Mouse (Mus musculus) forebrain, embryonic 12.5 days (tissue): ENCODE results near the gene Bmp10. TPM values are rescaled to one million over a fixed set of nuclear protein-coding genes. Genes with fewer than 3 reads are reported as not detected.

Source experiments
- ATAC-seq: fragments of 200-750 bp; cut with Nextera tagmentation; 2 replicates; pipeline ENCODE4 v1.8.0; 2017; ENCODE audit warnings: moderate TSS enrichment; ENCODE audit not compliant: low FRiP score
- H3K27ac ChIP-seq: fragments of 300-500 bp; sonication (generic); 2 replicates; pipeline ENCODE4 v1.5.1; 2016; ENCODE audit warnings: mild to moderate bottlenecking
- H3K27me3 ChIP-seq: fragments of 300-500 bp; sonication (generic); 2 replicates; pipeline ENCODE4 v1.6.1; 2016; ENCODE audit warnings: mild to moderate bottlenecking
- H3K36me3 ChIP-seq: fragments of 300-500 bp; sonication (generic); replicated peaks from 2 replicates; pipeline ENCODE4 v1.6.1; 2016; ENCODE audit warnings: mild to moderate bottlenecking
- H3K4me1 ChIP-seq: fragments of 300-500 bp; sonication (generic); 2 replicates; pipeline ENCODE4 v1.6.1; 2016
- H3K4me2 ChIP-seq: fragments of 300-500 bp; sonication (generic); 2 replicates; pipeline ENCODE4 v1.6.1; 2016; ENCODE audit warnings: mild to moderate bottlenecking, moderate library complexity
- H3K4me3 ChIP-seq: fragments of 300-500 bp; sonication (generic); replicated peaks from 2 replicates; pipeline ENCODE4 v1.5.1; 2016; ENCODE audit warnings: mild to moderate bottlenecking
- H3K9ac ChIP-seq: fragments of 300-500 bp; sonication (generic); 2 replicates; pipeline ENCODE4 v1.6.1; 2016; ENCODE audit warnings: mild to moderate bottlenecking
- H3K9me3 ChIP-seq: fragments of 300-500 bp; sonication (generic); 2 replicates; pipeline ENCODE4 v1.6.1; 2016
- WGBS: fragments of 180-500 bp; shearing (Covaris S2); methylation state at CpG from one replicate; pipeline ENCODE4 v1.1.7; 2016; 5-methylcytosine and 5-hydroxymethylcytosine counted together
- polyA plus RNA-seq: library from polyadenylated mRNA; unstranded; fragments of >200 nt; fragmentation: Nextera tagmentation; extraction: Ambion mirVana; gene quantifications from 2 replicates; pipeline ENCODE4 v1.2.1, GENCODE M21; 2016

Bmp10 gene
- polyA plus RNA-seq: not detected in 2 replicates

- Histone ChIP-seq H3K27me3 (no peaks in the 10 kb centered on the region), H3K4me3 (no peak within 1 kb of the TSS), H3K4me1 (0 out of 2 replicates have a peak, but pooled peaks cover 7% of the 10 kb centered on the region), H3K27ac (no peak within 1 kb of the TSS), H3K4me2 (no peak within 1 kb of the TSS), H3K9me3 (no peaks in the 10 kb centered on the region), H3K9ac (no peak within 1 kb of the TSS), H3K36me3 (no peaks in the 10 kb centered on the region)
- WGBS: 74% methylated on average over 7 of the region's 7 CpGs
- ATAC-seq: no peak
Measured at GRCm38 (mm10) chr6:87428487-87429044, at the start of gene Bmp10. Gene Bmp10 (plus strand): TSS chr6:87428994.

GRCm38 (mm10) chr6:87383926-87384691, 44.7 kb upstream of the Bmp10 start:
- no peak overlapping the region for H3K27ac ChIP-seq
- H3K9ac ChIP-seq: no peak overlapping the region
- H3K9me3 ChIP-seq: no peaks in the 10 kb centered on the region
- peak overlapping the region; percentile 60 for H3K4me2 ChIP-seq
- H3K4me1 ChIP-seq: peaks cover 8% of the 10 kb centered on the region; the same call in 1 of the 2 replicates
- 8% methylated on average over 24 of the region's 24 CpGs for WGBS
- ATAC-seq: peak; percentile 39; the same call in 1 of the 2 replicates
- H3K4me3 ChIP-seq: peak overlapping the region; percentile 33
- H3K27me3 ChIP-seq: peaks cover 20% of the 10 kb centered on the region
- no peaks in the 10 kb centered on the region for H3K36me3 ChIP-seq

GRCm38 (mm10) chr6:87384761-87385160, 44.0 kb upstream of the Bmp10 start:
- no peak overlapping the region; the same call in 1 of the 2 replicates for H3K4me2 ChIP-seq
- no peak overlapping the region for H3K27ac ChIP-seq
- peaks cover 20% of the 10 kb centered on the region for H3K27me3 ChIP-seq
- no peaks in the 10 kb centered on the region for H3K9me3 ChIP-seq
- no peak overlapping the region for H3K9ac ChIP-seq
- no peak overlapping the region for H3K4me3 ChIP-seq
- ATAC-seq: no peak
- peaks cover 13% of the 10 kb centered on the region; the same call in 1 of the 2 replicates for H3K4me1 ChIP-seq
- H3K36me3 ChIP-seq: no peaks in the 10 kb centered on the region
- 57% methylated on average over 5 of the region's 6 CpGs for WGBS

GRCm38 (mm10) chr6:87386203-87386602, 42.6 kb upstream of the Bmp10 start:
- Histone ChIP-seq H3K27me3 (peaks cover 20% of the 10 kb centered on the region), H3K9me3 (no peaks in the 10 kb centered on the region), H3K27ac (no peak overlapping the region), H3K9ac (no peak overlapping the region), H3K36me3 (no peaks in the 10 kb centered on the region), H3K4me3 (no peak overlapping the region), H3K4me1 (peaks cover 13% of the 10 kb centered on the region; the same call in 1 of the 2 replicates), H3K4me2 (no peak overlapping the region)
- 16% methylated on average over 7 of the region's 7 CpGs for WGBS
- no peak for ATAC-seq

GRCm38 (mm10) chr6:87386681-87387080, 42.1 kb upstream of the Bmp10 start:
- H3K4me3 ChIP-seq: no peak overlapping the region
- no peak overlapping the region for H3K4me2 ChIP-seq
- H3K4me1 ChIP-seq: peaks cover 13% of the 10 kb centered on the region; the same call in 1 of the 2 replicates
- ATAC-seq: no peak
- H3K36me3 ChIP-seq: no peaks in the 10 kb centered on the region
- 85% methylated on average over 10 of the region's 10 CpGs for WGBS
- H3K27me3 ChIP-seq: peaks cover 20% of the 10 kb centered on the region
- H3K27ac ChIP-seq: no peak overlapping the region
- H3K9me3 ChIP-seq: no peaks in the 10 kb centered on the region
- no peak overlapping the region for H3K9ac ChIP-seq

GRCm38 (mm10) chr6:87388877-87389276, 39.9 kb upstream of the Bmp10 start, which contains the start of gene Gkn3:
Gene Gkn3 (minus strand): TSS chr6:87388935.
- Histone ChIP-seq H3K9me3 (no peaks in the 10 kb centered on the region), H3K4me2 (no peak within 1 kb of the TSS), H3K36me3 (no peaks in the 10 kb centered on the region), H3K4me3 (no peak within 1 kb of the TSS), H3K27ac (no peak within 1 kb of the TSS), H3K9ac (no peak within 1 kb of the TSS), H3K27me3 (peaks cover 8% of the 10 kb centered on the region; the same call in 1 of the 2 replicates), H3K4me1 (peaks cover 12% of the 10 kb centered on the region; the same call in 1 of the 2 replicates)
- no peak for ATAC-seq
- WGBS: 63% methylated on average over 7 of the region's 7 CpGs

DNA sequence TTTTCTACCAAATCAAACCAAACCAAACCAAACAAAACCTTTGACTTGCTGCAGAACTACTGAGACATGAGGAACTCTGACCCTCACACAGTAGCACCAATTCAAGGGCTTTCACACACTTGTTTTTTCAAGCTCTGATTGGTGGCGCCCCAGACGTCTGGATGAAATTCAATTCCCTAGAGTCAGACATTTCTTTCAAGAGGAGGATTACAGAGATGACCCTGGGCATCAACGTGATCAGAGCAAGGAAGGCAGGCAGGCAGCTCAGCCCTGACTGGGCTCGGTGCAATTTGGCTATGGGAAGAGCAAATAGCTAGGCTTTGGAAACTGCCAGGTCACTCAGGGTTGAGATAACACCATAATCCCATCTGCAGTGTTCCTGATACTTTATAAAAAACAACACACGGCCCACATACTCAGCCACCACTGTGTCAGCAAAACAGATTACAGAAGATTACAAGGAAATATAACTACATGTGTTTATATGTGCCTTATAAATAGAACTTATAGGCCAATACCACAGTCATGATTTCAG, 39.3 kb upstream of the Bmp10 start:
- no peak for ATAC-seq
- 45% methylated on average over 5 of the region's 5 CpGs for WGBS

GRCm38 (mm10) chr6:87393466-87394205, 35.2 kb upstream of the Bmp10 start:
- ATAC-seq: no peak
- Histone ChIP-seq H3K9ac (no peak overlapping the region), H3K4me3 (no peak overlapping the region), H3K27ac (no peak overlapping the region), H3K9me3 (no peaks in the 10 kb centered on the region), H3K27me3 (no peaks in the 10 kb centered on the region), H3K36me3 (no peaks in the 10 kb centered on the region), H3K4me1 (peaks cover 7% of the 10 kb centered on the region; the same call in 1 of the 2 replicates), H3K4me2 (no peak overlapping the region)
- WGBS: 76% methylated on average over 8 of the region's 8 CpGs

More for the DNA sequence above, 39.3 kb upstream of the Bmp10 start:
- H3K9me3 ChIP-seq: no peaks in the 10 kb centered on the region
- peaks cover 8% of the 10 kb centered on the region; the same call in 1 of the 2 replicates for H3K27me3 ChIP-seq
- no peak overlapping the region for H3K4me3 ChIP-seq
- H3K27ac ChIP-seq: no peak overlapping the region
- no peaks in the 10 kb centered on the region for H3K36me3 ChIP-seq
- H3K4me1 ChIP-seq: peaks cover 7% of the 10 kb centered on the region; the same call in 1 of the 2 replicates
- no peak overlapping the region for H3K9ac ChIP-seq
- no peak overlapping the region for H3K4me2 ChIP-seq

DNA sequence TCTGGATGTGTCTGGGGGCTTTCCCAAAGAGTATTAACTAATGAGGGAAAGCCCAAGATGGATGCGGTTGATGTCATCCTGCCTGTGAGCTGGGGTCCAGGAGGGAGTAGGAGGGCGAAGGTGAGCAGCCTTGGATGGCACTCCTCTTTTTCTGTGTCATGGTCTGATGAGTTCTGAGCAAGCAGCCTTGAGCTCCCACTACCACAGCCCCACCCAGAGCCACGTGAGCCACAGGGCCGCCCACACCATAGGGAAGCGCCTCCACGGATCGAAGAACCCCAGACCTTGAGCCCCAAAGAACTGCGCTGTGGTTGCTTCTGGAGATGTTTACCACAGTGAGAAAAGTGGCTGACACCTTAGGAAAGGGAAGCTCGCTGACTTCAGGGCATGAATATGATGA, 34.0 kb upstream of the Bmp10 start:
- Histone ChIP-seq H3K9me3 (no peaks in the 10 kb centered on the region), H3K4me3 (no peak overlapping the region), H3K4me2 (no peak overlapping the region), H3K27ac (no peak overlapping the region), H3K9ac (no peak overlapping the region), H3K27me3 (no peaks in the 10 kb centered on the region), H3K36me3 (no peaks in the 10 kb centered on the region), H3K4me1 (no peaks in the 10 kb centered on the region)
- no peak for ATAC-seq
- WGBS: 95% methylated on average over 9 of the region's 9 CpGs

GRCm38 (mm10) chr6:87399137-87399536, 29.7 kb upstream of the Bmp10 start:
- H3K9me3 ChIP-seq: no peaks in the 10 kb centered on the region
- WGBS: under 1% methylated on average over 5 of the region's 5 CpGs
- no peak overlapping the region for H3K4me3 ChIP-seq
- H3K27me3 ChIP-seq: 0 out of 2 replicates have a peak, but pooled peaks cover 5% of the 10 kb centered on the region
- no peak overlapping the region for H3K27ac ChIP-seq
- H3K9ac ChIP-seq: no peak overlapping the region
- ATAC-seq: 0 out of 2 replicates have a peak, but pooled peaks have one; percentile 23
- H3K36me3 ChIP-seq: no peaks in the 10 kb centered on the region
- H3K4me1 ChIP-seq: no peaks in the 10 kb centered on the region
- H3K4me2 ChIP-seq: no peak overlapping the region

- H3K27ac ChIP-seq: no peak overlapping the region
- 0 out of 2 replicates have a peak, but pooled peaks cover 5% of the 10 kb centered on the region for H3K27me3 ChIP-seq
- no peaks in the 10 kb centered on the region for H3K4me1 ChIP-seq
- H3K4me3 ChIP-seq: no peak overlapping the region
- 63% methylated on average over 4 of the region's 4 CpGs for WGBS
- H3K36me3 ChIP-seq: no peaks in the 10 kb centered on the region
- no peak for ATAC-seq
- no peaks in the 10 kb centered on the region for H3K9me3 ChIP-seq
- H3K4me2 ChIP-seq: no peak overlapping the region
- no peak overlapping the region for H3K9ac ChIP-seq
Measured at GRCm38 (mm10) chr6:87399886-87400566, 28.8 kb upstream of the Bmp10 start.
